Mouse (Mus musculus) hindbrain, postnatal 0 days (tissue): ENCODE results near the gene Tcam1. TPM values are rescaled to one million over a fixed set of nuclear protein-coding genes. Genes with fewer than 3 reads are reported as not detected.

ENCODE experiments used
- ATAC-seq: fragments of 200-750 bp; cut with Nextera tagmentation; 2 replicates; pipeline ENCODE4 v1.8.0; 2017; ENCODE audit warnings: mild to moderate bottlenecking, moderate TSS enrichment, moderate library complexity
- DNase-seq: peaks from one replicate; pipeline ENCODE4 v3.0.0-alpha.2; 2015; ENCODE audit warnings: low spot score
- H3K27ac ChIP-seq: fragments of 300-500 bp; sonication (generic); 2 replicates; pipeline ENCODE4 v1.5.1; 2014; ENCODE audit warnings: mild to moderate bottlenecking
- H3K27me3 ChIP-seq: fragments of 300-500 bp; sonication (generic); 2 replicates; pipeline ENCODE4 v1.6.1; 2014; ENCODE audit warnings: low read length, mixed read lengths; ENCODE audit not compliant: insufficient read depth
- H3K36me3 ChIP-seq: fragments of 300-500 bp; sonication (generic); 2 replicates; pipeline ENCODE4 v1.6.1; 2014; ENCODE audit warnings: low read length, mixed read lengths; ENCODE audit not compliant: insufficient read depth
- H3K4me1 ChIP-seq: fragments of 300-500 bp; sonication (generic); 2 replicates; pipeline ENCODE4 v1.6.1; 2014; ENCODE audit warnings: antibody characterized with exemption, low read length, mixed read lengths; ENCODE audit not compliant: insufficient read depth
- H3K4me2 ChIP-seq: fragments of 300-500 bp; sonication (generic); 2 replicates; pipeline ENCODE4 v1.6.1; 2014; ENCODE audit warnings: low read depth, mild to moderate bottlenecking, low read length, moderate library complexity, mixed read lengths
- H3K4me3 ChIP-seq: fragments of 300-500 bp; sonication (generic); 2 replicates; pipeline ENCODE4 v1.5.1; 2014; ENCODE audit warnings: low read length
- H3K9ac ChIP-seq: fragments of 300-500 bp; sonication (generic); replicated peaks from 2 replicates; pipeline ENCODE4 v1.6.1; 2014; ENCODE audit warnings: mild to moderate bottlenecking, low read length, moderate library complexity, mixed read lengths
- H3K9me3 ChIP-seq: fragments of 300-500 bp; sonication (generic); 2 replicates; pipeline ENCODE4 v1.6.1; 2016; ENCODE audit warnings: low read length, mixed read lengths
- CTCF ChIP-seq: IDR thresholded peaks from 2 replicates; pipeline ENCODE4 v1.5.1; 2016; ENCODE audit warnings: antibody characterized with exemption, control low read depth, low read depth
- WGBS: fragments of 180-500 bp; shearing (Covaris S2); extraction: QIAGEN DNeasy Blood & Tissue Kit; methylation state at CpG from one replicate; pipeline ENCODE4 v1.1.7; 2014; 5-methylcytosine and 5-hydroxymethylcytosine counted together
- polyA plus RNA-seq: library from polyadenylated mRNA; unstranded; fragments of >200 nt; fragmentation: Nextera tagmentation; extraction: Ambion mirVana; gene quantifications from 2 replicates; pipeline ENCODE4 v1.2.1, GENCODE M21; 2015
- total RNA-seq: library from RNA; depleted of rRNA; stranded (reverse); fragments of >200 nt; gene quantifications from 2 replicates; pipeline ENCODE4 v1.2.3, GENCODE M21; 2014

The Tcam1 gene
- total and polyA plus RNA-seq, 2 experiments from 2014 or later, result 0.05 to 0.19 TPM

GRCm38 (mm10) chr11:106267871-106268270 is 8.6 kb upstream of the Tcam1 start:
- H3K27me3 ChIP-seq, result no peaks in the 10 kb centered on the region

GRCm38 (mm10) chr11:106268326-106269059 is 8.0 kb upstream of the Tcam1 start:
- ATAC-seq (no peak), DNase-seq (peak; percentile 71)
- 43% methylated on average over 8 of the region's 8 CpGs for WGBS
- peaks cover 31% of the 10 kb centered on the region for H3K36me3 ChIP-seq
- peak overlapping the region; percentile 33 for H3K4me2 ChIP-seq
- no peaks in the 10 kb centered on the region for H3K27me3 ChIP-seq
- H3K9me3 ChIP-seq, result no peaks in the 10 kb centered on the region
- H3K4me3 ChIP-seq, result no peak overlapping the region
- no peak for TF ChIP-seq CTCF
- 0 out of 2 replicates have a peak overlapping the region, but pooled peaks have one; percentile 17 for H3K9ac ChIP-seq
- H3K4me1 ChIP-seq, result peaks cover 30% of the 10 kb centered on the region
- peak overlapping the region; percentile 76 for H3K27ac ChIP-seq

More at GRCm38 (mm10) chr11:106267871-106268270, 8.6 kb upstream of the Tcam1 start:
- WGBS, result 49% methylated on average over 5 of the region's 5 CpGs
- ATAC-seq, result no peak
- Histone ChIP-seq H3K9me3 (no peaks in the 10 kb centered on the region), H3K36me3 (peaks cover 37% of the 10 kb centered on the region), H3K9ac (peak overlapping the region; percentile 33; the same call in 1 of the 2 replicates), H3K4me3 (no peak overlapping the region), H3K27ac (peak overlapping the region; percentile 76), H3K4me2 (peak overlapping the region; percentile 33; the same call in 1 of the 2 replicates), H3K4me1 (peaks cover 30% of the 10 kb centered on the region)
- no peak for TF ChIP-seq CTCF
- DNase-seq, result no peak

DNA sequence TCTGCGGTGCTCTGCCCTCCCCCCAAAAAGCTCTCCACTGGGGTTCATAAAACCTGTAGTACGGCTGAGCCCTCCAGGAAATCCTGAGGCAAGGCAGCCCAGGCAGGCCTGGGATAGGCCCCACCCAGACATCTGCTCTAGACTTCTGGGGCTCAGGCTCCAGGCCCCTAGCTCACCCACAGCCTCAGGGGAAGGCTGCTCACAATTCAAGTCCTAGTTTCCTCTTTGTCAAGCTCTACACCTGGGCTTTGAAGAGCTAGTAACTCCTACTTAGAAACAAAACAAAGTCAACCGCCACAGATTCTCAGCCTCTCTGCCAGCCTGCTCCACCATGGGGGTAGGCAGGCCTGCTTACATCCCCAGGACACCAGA is 7.4 kb upstream of the Tcam1 start:
- H3K9ac ChIP-seq, result 0 out of 2 replicates have a peak overlapping the region, but pooled peaks have one; percentile 17
- no peaks in the 10 kb centered on the region for H3K9me3 ChIP-seq
- no peak for ATAC-seq
- peak overlapping the region; percentile 76 for H3K27ac ChIP-seq
- 36% methylated on average over 3 of the region's 3 CpGs for WGBS
- H3K4me3 ChIP-seq, result no peak overlapping the region
- peaks cover 30% of the 10 kb centered on the region for H3K4me1 ChIP-seq
- no peak for TF ChIP-seq CTCF
- peak overlapping the region; percentile 33; the same call in 1 of the 2 replicates for H3K4me2 ChIP-seq
- H3K27me3 ChIP-seq, result no peaks in the 10 kb centered on the region
- H3K36me3 ChIP-seq, result peaks cover 25% of the 10 kb centered on the region
- peak; percentile 37 for DNase-seq

- peaks cover 6% of the 10 kb centered on the region; the same call in 1 of the 2 replicates for H3K36me3 ChIP-seq
- peaks cover 30% of the 10 kb centered on the region for H3K4me1 ChIP-seq
- peak overlapping the region; percentile 75 for H3K4me3 ChIP-seq
- no peak for DNase-seq
- ATAC-seq, result no peak
- peak overlapping the region; percentile 93 for H3K9ac ChIP-seq
- H3K27ac ChIP-seq, result peak overlapping the region; percentile 88
- H3K9me3 ChIP-seq, result no peaks in the 10 kb centered on the region
- 29% methylated on average over 5 of the region's 5 CpGs for WGBS
- H3K4me2 ChIP-seq, result peak overlapping the region; percentile 84
- TF ChIP-seq CTCF, result peak; percentile 23
- no peaks in the 10 kb centered on the region for H3K27me3 ChIP-seq
Measured at GRCm38 (mm10) chr11:106271131-106271793, 5.2 kb upstream of the Tcam1 start.

GRCm38 (mm10) chr11:106271794-106272643 is 4.5 kb upstream of the Tcam1 start:
- Histone ChIP-seq H3K27me3 (no peaks in the 10 kb centered on the region), H3K27ac (peak overlapping the region; percentile 88), H3K9me3 (no peaks in the 10 kb centered on the region), H3K36me3 (no peaks in the 10 kb centered on the region), H3K4me3 (peak overlapping the region; percentile 75), H3K4me1 (peaks cover 30% of the 10 kb centered on the region), H3K4me2 (peak overlapping the region; percentile 84), H3K9ac (peak overlapping the region; percentile 93)
- ATAC-seq (peak; percentile 4; the same call in 1 of the 2 replicates), DNase-seq (peak; percentile 22)
- 3% methylated on average over 41 of the region's 41 CpGs for WGBS
- no peak for TF ChIP-seq CTCF

DNA sequence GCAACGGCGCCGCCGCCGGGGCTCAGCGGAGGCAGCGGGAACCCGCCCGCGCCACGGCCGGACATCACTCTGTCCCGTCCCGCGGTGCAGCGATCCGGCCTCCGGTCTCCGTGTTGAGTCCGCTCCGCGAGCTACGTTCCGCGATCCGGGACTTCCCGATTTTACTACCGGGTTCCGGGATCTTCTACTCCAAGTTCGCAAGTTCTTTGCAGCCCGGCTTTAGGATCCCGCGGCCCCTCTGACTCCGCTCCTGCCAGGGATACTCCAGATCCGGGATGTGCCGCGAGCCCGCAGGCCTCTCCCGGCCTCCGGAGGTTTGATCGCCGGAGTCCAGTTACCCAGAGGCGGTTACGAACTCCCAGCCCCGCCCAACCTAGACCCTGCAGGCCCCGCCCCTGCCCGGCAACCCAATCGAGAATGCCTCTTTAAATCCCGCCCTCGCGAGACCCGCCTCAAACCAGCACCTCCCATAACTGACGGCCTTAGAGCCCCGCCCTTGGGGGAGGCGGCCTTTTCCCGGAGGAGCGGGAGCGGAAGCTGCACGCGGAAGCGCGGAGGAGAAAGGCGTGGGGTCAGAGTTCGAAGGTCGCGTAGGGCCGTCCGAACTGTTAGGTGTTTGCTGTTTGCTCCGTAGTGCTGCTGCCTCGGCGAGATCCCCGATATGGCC is 3.7 kb upstream of the Tcam1 start, which contains the start of gene Smarcd2:
Gene Smarcd2 (minus strand): TSS at position 329 of the 667 bp plus-strand sequence.
- Histone ChIP-seq H3K27me3 (no peaks in the 10 kb centered on the region), H3K27ac (peak within 1 kb of the TSS; percentile 88), H3K4me1 (peaks cover 24% of the 10 kb centered on the region), H3K36me3 (no peaks in the 10 kb centered on the region), H3K4me3 (peak within 1 kb of the TSS; percentile 75), H3K9ac (peak within 1 kb of the TSS; percentile 93), H3K9me3 (no peaks in the 10 kb centered on the region), H3K4me2 (peak within 1 kb of the TSS; percentile 84)
- DNase-seq (peak; percentile 99), ATAC-seq (peak; percentile 96)
- TF ChIP-seq CTCF, result no peak
- under 1% methylated on average over 72 of the region's 72 CpGs for WGBS
